Mouse (Mus musculus): ENCODE measurements around the gene Tmem267.

GRCm38 (mm10) chr13:119442244-119442643, 45.6 kb upstream of the Tmem267 start:
- TF ChIP-seq CTCF (conservative IDR thresholded peaks at IDR 0.05 in 1 of 2, IDR thresholded peaks at IDR 0.05 in 1 of 2; ENCODE audit: low read depth in 2 of 2, low read length in 2 of 2) (no peak), KAT2A (IDR thresholded peaks at IDR 0.05; ENCODE audit: insufficient replicate concordance, low read length) (no peak)
